Mouse (Mus musculus) lung, adult 2 months (tissue): ENCODE results near the gene Hoxa1. TPM values are rescaled to one million over a fixed set of nuclear protein-coding genes. Genes with fewer than 3 reads are reported as not detected.

Experiments
- DNase-seq: peaks from one replicate; pipeline ENCODE4 v3.0.0; 2022
- H3K4me1 ChIP-seq: fragments of 200-500 bp; 2 replicates; pipeline ENCODE4 v1.6.1; 2011; ENCODE audit warnings: low read length; ENCODE audit not compliant: control insufficient read depth, insufficient read depth
- H3K4me3 ChIP-seq: fragments of 200-500 bp; replicated peaks from 2 replicates; pipeline ENCODE3; 2011; ENCODE audit warnings: low read depth, mild to moderate bottlenecking, control low read depth, low read length; ENCODE audit errors: extremely low read depth
- CTCF ChIP-seq: fragments of 200-500 bp; IDR thresholded peaks from 2 replicates; pipeline ENCODE4 v1.5.1; 2011; ENCODE audit warnings: mild to moderate bottlenecking, low read length, control low read depth; ENCODE audit not compliant: insufficient read depth
- POLR2A ChIP-seq: fragments of 200-500 bp; IDR thresholded peaks from 2 replicates; pipeline ENCODE4 v1.6.1; 2011; ENCODE audit warnings: low read depth, mild to moderate bottlenecking, control low read depth, low read length, borderline replicate concordance; ENCODE audit errors: extremely low read depth
- WGBS: fragments of 180-500 bp; shearing (Covaris S2); methylation state at CpG from one replicate; pipeline ENCODE4 v1.1.7; 2018; 5-methylcytosine and 5-hydroxymethylcytosine counted together
- polyA plus RNA-seq: library from polyadenylated mRNA; depleted of rRNA; stranded (reverse); fragments of >200 nt; gene quantifications from 2 replicates; pipeline ENCODE4 v1.2.3, GENCODE M21; 2012

Hoxa1 gene
- polyA plus RNA-seq, 1 experiment = 1.9 TPM

GRCm38 (mm10) chr6:52182030-52182429, 23.9 kb upstream of the Hoxa1 start:
- Histone ChIP-seq H3K4me1 (no peaks in the 10 kb centered on the region), H3K4me3 (no peak overlapping the region)
- no peak for TF ChIP-seq POLR2A
- TF ChIP-seq CTCF = no peak
- 57% methylated on average over 2 of the region's 2 CpGs for WGBS
- DNase-seq = no peak

GRCm38 (mm10) chr6:52180726-52181125, 22.6 kb upstream of the Hoxa1 start:
- WGBS = 35% methylated on average over 3 of the region's 3 CpGs
- no peak for DNase-seq
- H3K4me3 ChIP-seq = no peak overlapping the region
- no peak for TF ChIP-seq CTCF
- no peak for TF ChIP-seq POLR2A
- H3K4me1 ChIP-seq = peaks cover 2% of the 10 kb centered on the region; the same call in 1 of the 2 replicates

- TF ChIP-seq POLR2A (no peak), CTCF (no peak)
- Histone ChIP-seq H3K4me3 (peak overlapping the region; percentile 63), H3K4me1 (peaks cover 2% of the 10 kb centered on the region; the same call in 1 of the 2 replicates)
- no peak for DNase-seq
- WGBS = 32% methylated on average over 11 of the region's 11 CpGs
Observed at GRCm38 (mm10) chr6:52180213-52180710, 22.1 kb upstream of the Hoxa1 start.

DNA sequence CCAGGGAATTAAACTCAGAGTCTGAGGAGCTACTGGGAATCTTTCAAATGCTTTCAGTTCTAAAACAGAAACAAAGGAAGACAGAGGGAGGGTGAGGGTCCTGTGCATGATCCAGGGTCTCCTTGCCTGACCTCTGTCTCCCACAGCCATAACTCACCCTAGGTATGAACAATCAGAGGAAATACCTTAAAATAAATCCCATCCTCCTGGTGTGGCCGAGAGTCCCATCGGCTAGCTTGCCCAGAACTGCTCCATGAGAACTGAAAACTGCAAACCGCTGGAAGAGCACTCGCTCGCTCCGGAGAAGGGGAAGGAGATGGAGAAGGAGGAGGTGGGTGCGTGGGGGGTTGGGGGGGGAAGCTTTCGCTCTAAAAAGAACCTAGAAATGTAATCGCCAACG, 21.6 kb upstream of the Hoxa1 start:
- peaks cover 2% of the 10 kb centered on the region; the same call in 1 of the 2 replicates for H3K4me1 ChIP-seq
- TF ChIP-seq POLR2A = no peak
- peak; percentile 10 for DNase-seq
- peak overlapping the region; percentile 63 for H3K4me3 ChIP-seq
- 20% methylated on average over 10 of the region's 10 CpGs for WGBS

- TF ChIP-seq POLR2A = no peak
- TF ChIP-seq CTCF = no peak
- WGBS = 21% methylated on average over 4 of the region's 4 CpGs
- Histone ChIP-seq H3K4me3 (peak overlapping the region; percentile 63), H3K4me1 (peaks cover 2% of the 10 kb centered on the region; the same call in 1 of the 2 replicates)
- DNase-seq = peak; percentile 25
Observed at GRCm38 (mm10) chr6:52178918-52179665, 21.0 kb upstream of the Hoxa1 start.

- H3K4me1 ChIP-seq = peaks cover 2% of the 10 kb centered on the region; the same call in 1 of the 2 replicates
- 23% methylated on average over 9 of the region's 9 CpGs for WGBS
- H3K4me3 ChIP-seq = peak overlapping the region; percentile 58
- DNase-seq = peak; percentile 13
- TF ChIP-seq POLR2A (no peak), CTCF (no peak)
Observed at GRCm38 (mm10) chr6:52177806-52178205, 19.7 kb upstream of the Hoxa1 start.

DNA sequence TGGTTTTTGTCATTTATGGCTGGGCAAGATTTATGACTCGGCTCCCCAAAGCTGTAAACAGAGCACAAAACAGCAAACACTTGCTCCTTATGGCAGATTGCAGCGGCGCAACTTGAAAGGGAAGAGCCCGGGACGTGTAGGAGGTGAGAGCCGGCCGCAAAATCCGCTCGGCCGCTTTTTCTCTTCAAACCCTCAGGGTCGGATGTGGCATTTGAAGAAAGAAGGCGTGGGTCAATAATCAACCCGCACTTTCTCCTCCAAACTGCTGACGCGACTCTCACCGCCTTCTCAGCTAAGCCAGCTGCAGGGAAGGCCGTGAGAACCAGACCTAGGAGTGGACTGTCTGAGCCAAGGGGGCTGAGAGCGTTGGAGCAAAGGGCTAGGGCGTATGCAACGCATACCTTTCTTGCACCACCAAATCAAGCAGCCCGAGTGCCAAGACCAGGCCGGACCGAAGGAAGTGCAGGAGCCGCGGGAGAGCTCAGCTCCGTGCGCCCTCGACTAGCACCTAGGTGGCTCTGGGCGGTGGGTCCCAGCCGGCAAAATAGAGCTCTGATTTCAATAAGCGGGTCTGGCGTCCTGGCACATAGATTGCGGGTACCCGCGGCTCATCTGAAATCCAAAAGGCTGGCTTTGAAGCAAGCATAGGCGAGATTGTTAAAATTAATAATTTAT, 19.1 kb upstream of the Hoxa1 start, which contains the start of gene 5730596B20Rik:
Gene 5730596B20Rik, plus strand, starts transcription at position 438 of the 675 bp plus-strand sequence.
- DNase-seq = no peak
- TF ChIP-seq POLR2A = peak; percentile 20; the same call in 1 of the 2 replicates
- no peak for TF ChIP-seq CTCF
- peak within 1 kb of the TSS; percentile 60 for H3K4me3 ChIP-seq
- peaks cover 4% of the 10 kb centered on the region; the same call in 1 of the 2 replicates for H3K4me1 ChIP-seq
- 16% methylated on average over 36 of the region's 36 CpGs for WGBS

DNA sequence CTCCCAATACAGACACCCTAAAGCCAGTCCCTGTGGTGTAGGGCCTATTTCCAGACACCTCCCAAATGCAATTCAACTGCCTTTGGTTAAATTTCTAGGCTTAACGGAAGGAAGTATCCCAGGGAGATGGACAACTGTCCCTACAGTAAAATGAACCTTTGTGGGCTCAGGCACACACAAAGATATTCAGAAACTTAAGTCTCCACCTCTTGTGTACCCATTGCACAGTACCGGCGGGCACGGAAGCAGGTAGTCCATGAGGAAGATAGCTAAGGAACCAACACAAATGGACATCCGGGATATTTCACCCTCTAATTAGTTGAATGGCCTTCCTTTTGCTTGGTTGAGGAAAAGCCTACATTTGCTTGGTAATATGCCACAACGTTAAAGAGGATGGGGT, 18.3 kb upstream of the Hoxa1 start:
- DNase-seq = no peak
- H3K4me1 ChIP-seq = peaks cover 4% of the 10 kb centered on the region; the same call in 1 of the 2 replicates
- WGBS = 14% methylated on average over 6 of the region's 6 CpGs
- H3K4me3 ChIP-seq = peak overlapping the region; percentile 60
- TF ChIP-seq POLR2A (no peak), CTCF (no peak)

GRCm38 (mm10) chr6:52175864-52176263, 17.7 kb upstream of the Hoxa1 start:
- H3K4me3 ChIP-seq = peak overlapping the region; percentile 44
- WGBS = 11% methylated on average over 30 of the region's 35 CpGs

More at GRCm38 (mm10) chr6:52175864-52176263, 17.7 kb upstream of the Hoxa1 start:
- peaks cover 4% of the 10 kb centered on the region; the same call in 1 of the 2 replicates for H3K4me1 ChIP-seq
- TF ChIP-seq CTCF (no peak), POLR2A (no peak)
- DNase-seq = no peak
